13 mouse cellular contexts compared by ENCODE assay signal in genomic region chr10:56495352-56495751, GRCm38 (mm10).
"Had no signal": no experiment of that assay in that cellular context is flagged by ENCODE, and none has a peak within 500 bp of the region (broad histone marks: within the 10 kb centered on the region; RNA-seq: fewer than 3 reads in every experiment).

No protein-coding gene starts in this region.

- H3K4me2 ChIP-seq: liver, embryonic 11.5 days; liver, embryonic 15.5 days had no signal

- ATAC-seq: lung, postnatal 0 days had no signal

- H3K9me3 ChIP-seq: liver, embryonic 15.5 days; midbrain, embryonic 10.5 days had no signal

- H3K36me3 ChIP-seq: liver, embryonic 15.5 days; midbrain, embryonic 10.5 days had no signal

- H3K4me3 ChIP-seq: layer of hippocampus, adult 2 months; liver, embryonic 15.5 days; midbrain, embryonic 10.5 days had no signal

- H3K9ac ChIP-seq: liver, embryonic 15.5 days had no signal

- DNase-seq: kidney, adult 9 months; kidney, postnatal 36 days; lung, adult 2 months; lung, postnatal 36 days; midbrain, embryonic 14.5 days; thymus, postnatal 4 days had no signal

- H3K27me3 ChIP-seq: liver, embryonic 15.5 days had no signal

- H3K27ac ChIP-seq: kidney, postnatal 0 days; layer of hippocampus, adult 2 months; liver, embryonic 15.5 days; midbrain, embryonic 10.5 days; stomach, postnatal 0 days had no signal

- H3K4me1 ChIP-seq: liver, embryonic 15.5 days; midbrain, embryonic 10.5 days had no signal
